Mouse (Mus musculus) neural tube, postnatal 0 days (tissue): ENCODE data around the gene Pkmyt1. TPM values are rescaled to one million over a fixed set of nuclear protein-coding genes. Genes with fewer than 3 reads are reported as not detected.

Experiments
- polyA plus RNA-seq: library from polyadenylated mRNA; unstranded; fragments of >200 nt; fragmentation: Nextera tagmentation; extraction: Ambion mirVana; gene quantifications from 2 replicates; pipeline ENCODE4 v1.2.1, GENCODE M21; 2015

Gene Pkmyt1
- 14.5 and 16.2 TPM in 2 replicates for polyA plus RNA-seq

DNA sequence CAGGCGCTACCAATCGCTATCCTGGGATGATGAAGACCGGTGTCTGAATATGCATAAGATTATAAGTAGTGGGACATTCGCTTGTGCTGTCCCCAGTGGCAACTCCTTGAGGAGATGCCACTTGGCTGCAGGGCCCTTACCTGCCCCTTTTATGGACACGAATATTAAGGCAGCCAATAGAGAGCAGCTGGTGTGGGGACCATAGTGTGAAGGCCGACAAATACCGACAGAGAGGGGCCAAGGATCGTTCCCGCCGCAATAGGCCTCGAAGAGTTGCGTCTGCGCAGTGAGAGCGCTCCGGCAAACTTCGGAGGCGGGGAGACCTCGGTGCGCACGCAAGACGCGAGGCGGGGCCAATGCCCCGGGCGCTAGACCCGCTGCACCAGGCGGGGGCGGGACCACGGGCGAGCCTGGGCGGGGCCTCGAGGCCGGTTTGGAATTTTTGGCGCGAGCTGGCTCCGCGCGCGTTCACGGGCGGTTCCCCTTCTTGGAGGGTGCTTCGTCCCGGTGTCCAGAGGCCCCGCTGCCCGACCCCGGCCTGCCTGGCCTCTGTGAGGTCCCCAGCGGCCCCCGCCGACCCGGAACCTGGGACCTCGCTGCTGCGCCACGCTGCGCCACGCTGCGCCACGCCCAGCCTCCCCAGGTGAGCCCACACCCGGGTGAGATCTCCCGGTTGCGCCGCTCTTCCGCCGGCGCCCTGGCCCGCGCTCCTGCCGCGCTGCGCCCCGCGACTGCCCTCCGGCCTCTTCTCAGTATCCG, at the start of gene Pkmyt1:
Gene Pkmyt1, plus strand, starts transcription at position 338 of the 759 bp plus-strand sequence.

GRCm38 (mm10) chr17:23677236-23677679, 48.9 kb upstream of the Pkmyt1 start, which contains the start of gene Tnfrsf12a:
Gene Tnfrsf12a, minus strand, starts transcription at chr17:23677468.

DNA sequence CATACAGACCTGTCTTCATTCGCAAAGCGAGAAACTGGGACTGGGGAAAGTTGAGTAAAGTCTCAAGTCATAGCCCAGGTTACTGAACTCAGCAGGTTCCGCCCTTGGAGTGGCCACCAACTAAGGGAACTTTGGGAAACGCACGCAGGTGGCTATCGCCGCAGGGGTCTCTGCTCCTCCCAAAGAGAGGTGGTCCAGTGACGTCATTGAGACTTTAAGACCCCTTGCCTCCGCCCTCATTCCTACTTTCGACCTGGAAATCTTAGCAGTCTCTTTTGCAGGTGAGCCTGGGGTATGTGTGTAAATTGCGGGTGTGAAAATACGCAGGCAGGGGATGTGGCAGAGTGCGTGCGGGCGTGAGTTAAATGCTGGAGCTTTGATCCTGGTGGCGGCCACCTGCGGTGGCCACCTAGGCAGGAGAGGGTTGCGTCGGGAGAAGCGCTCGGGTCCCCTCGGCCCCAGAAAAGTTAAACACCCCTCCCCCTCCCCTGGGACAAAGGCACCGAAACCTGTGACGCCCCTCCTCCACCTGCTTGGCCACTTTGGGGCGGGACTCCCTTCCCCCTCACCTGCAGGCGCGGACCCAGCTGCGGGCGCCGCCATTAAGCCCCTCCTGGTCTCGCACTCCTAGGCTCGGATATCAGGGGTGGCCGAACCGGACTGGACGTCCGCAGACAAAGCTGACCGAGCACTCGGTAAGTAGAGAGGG, 46.9 kb upstream of the Pkmyt1 start, which contains the start of gene Cldn6:
Gene Cldn6, plus strand, starts transcription at position 123 of the 709 bp plus-strand sequence.

GRCm38 (mm10) chr17:23683856-23684672, 42.1 kb upstream of the Pkmyt1 start, which contains the start of gene Cldn9:
Gene Cldn9, minus strand, starts transcription at chr17:23684026.

GRCm38 (mm10) chr17:23722376-23723125, 3.6 kb upstream of the Pkmyt1 start, which contains the start of gene 1520401A03Rik:
Gene 1520401A03Rik, minus strand, starts transcription at chr17:23722783.

DNA sequence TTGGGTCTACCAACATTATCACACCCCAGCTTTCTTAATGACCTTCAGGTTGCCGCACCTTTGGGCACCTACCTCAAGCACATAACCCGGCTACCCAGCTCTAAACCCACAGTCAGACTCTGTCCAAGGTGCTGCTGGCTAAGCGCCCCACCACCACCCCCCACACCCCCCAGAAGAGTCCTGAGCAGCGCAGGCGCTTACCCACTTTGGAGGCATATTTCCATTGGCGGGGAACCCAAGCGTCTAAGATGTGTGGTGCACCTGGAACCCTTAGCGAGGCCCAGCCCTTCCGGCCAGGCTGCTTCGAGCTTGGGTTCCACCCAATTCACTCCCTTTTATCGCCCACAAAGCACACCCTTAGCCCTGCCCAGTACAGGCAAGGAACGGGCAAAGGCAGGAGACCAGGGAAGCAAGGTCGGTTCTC, 14.5 kb downstream of the Pkmyt1 start, which contains the start of gene Paqr4:
Gene Paqr4, minus strand, starts transcription at position 270 of the 424 bp plus-strand sequence.

DNA sequence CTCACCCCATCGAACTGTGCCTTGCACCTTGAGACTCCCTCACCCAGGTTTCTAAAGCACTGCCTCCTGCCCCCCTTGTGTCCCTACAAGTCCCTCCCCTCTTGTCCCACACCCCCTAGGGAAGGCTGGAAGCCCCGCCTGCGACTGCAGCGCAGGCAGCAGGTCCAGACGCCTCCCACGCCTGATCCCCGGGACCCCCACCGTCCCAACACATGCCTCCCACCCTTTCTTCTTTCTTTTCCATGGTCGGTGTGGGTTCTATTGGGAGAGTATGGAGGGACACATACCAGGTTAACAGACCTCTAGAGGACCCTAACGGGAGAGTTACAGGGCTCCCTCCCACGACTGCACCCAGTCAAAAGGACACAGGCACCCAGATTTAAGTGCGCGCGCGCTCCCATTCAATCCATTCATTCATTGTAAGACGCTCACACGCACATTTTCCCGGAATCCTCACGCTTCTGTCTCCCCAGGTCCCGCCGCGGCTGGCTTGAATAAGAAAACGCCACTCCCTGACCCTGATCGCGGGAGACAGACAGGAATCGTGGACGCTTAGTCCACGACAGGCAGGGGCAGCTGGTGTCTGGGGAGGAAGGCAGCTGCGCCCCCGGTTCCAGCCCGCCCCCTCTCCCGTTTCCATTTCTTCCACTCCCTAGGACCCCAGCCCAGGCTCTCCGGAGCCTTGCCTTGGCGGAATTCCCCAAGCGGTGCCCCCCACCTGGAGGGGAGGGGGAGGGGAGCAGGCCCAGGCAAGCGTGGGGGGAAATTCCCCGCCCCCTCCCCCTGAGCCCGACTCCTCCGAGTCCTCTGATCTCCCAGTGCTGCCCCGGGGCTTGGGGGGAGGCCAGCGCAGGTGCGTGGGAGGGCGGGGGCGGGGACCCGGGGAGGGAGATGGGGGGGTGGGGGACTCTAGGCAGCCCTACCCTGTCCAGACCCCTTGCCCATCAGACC, 19.4 kb downstream of the Pkmyt1 start, which contains the start of gene Kremen2:
Gene Kremen2, minus strand, starts transcription at position 533 of the 951 bp plus-strand sequence.

GRCm38 (mm10) chr17:23771284-23772218, 45.4 kb downstream of the Pkmyt1 start, which contains the start of gene Flywch1:
Gene Flywch1, minus strand, starts transcription at chr17:23771602.

GRCm38 (mm10) chr17:23785561-23786471, 59.7 kb downstream of the Pkmyt1 start, which contains the start of gene Flywch2:
Gene Flywch2, minus strand, starts transcription at chr17:23786081.

Other genes starting within 250 kb of the Pkmyt1 start
- not detected in 2 replicates for gene Vmn2r117, start 246.6 kb upstream of the Pkmyt1 start, polyA plus RNA-seq
- gene Zfp213, start 162.1 kb upstream of the Pkmyt1 start, polyA plus RNA-seq, result 11.5 and 12.6 TPM in 2 replicates
- gene Zfp13, start 126.8 kb upstream of the Pkmyt1 start, polyA plus RNA-seq, result 20.7 and 22.4 TPM in 2 replicates
- not detected in 2 replicates for gene Zscan10, start 125.5 kb upstream of the Pkmyt1 start, polyA plus RNA-seq
- 1.4 and 1.7 TPM in 2 replicates for gene Mmp25, start 81.1 kb upstream of the Pkmyt1 start, polyA plus RNA-seq
- gene Bicdl2, start 65.8 kb upstream of the Pkmyt1 start, polyA plus RNA-seq, result 0.23 TPM in 2 replicates
- 207 and 248 TPM in 2 replicates for gene Hcfc1r1, start 52.7 kb upstream of the Pkmyt1 start, polyA plus RNA-seq
- gene Thoc6, start 52.5 kb upstream of the Pkmyt1 start, polyA plus RNA-seq, result 29.4 and 33.2 TPM in 2 replicates
- 14.4 and 18.7 TPM in 2 replicates for gene Tnfrsf12a, start 48.9 kb upstream of the Pkmyt1 start, polyA plus RNA-seq
- gene Cldn6, start 47.1 kb upstream of the Pkmyt1 start, polyA plus RNA-seq, result 0.23 and 0.35 TPM in 2 replicates
- 0.20 and 0.79 TPM in 2 replicates for gene Cldn9, start 42.3 kb upstream of the Pkmyt1 start, polyA plus RNA-seq
- gene 1520401A03Rik, start 3.6 kb upstream of the Pkmyt1 start, polyA plus RNA-seq, result 0.19 TPM in 1 of 2 replicates, not detected in the other
- gene Paqr4, start 14.5 kb downstream of the Pkmyt1 start, polyA plus RNA-seq, result 64.8 and 68.8 TPM in 2 replicates
- 1.2 and 1.6 TPM in 2 replicates for gene Kremen2, start 19.5 kb downstream of the Pkmyt1 start, polyA plus RNA-seq
- gene Flywch1, start 45.3 kb downstream of the Pkmyt1 start, polyA plus RNA-seq, result 162 and 181 TPM in 2 replicates
- 111 and 120 TPM in 2 replicates for gene Flywch2, start 59.7 kb downstream of the Pkmyt1 start, polyA plus RNA-seq
- gene Srrm2, start 64.2 kb downstream of the Pkmyt1 start, polyA plus RNA-seq, result 455 and 462 TPM in 2 replicates
- 1,482 and 1,529 TPM in 2 replicates for gene Elob, start 102.8 kb downstream of the Pkmyt1 start, polyA plus RNA-seq
- gene Prss33, start 109.7 kb downstream of the Pkmyt1 start, polyA plus RNA-seq, result not detected in 2 replicates
- 0.12 TPM in 1 of 2 replicates, not detected in the other for gene Prss32, start 117.5 kb downstream of the Pkmyt1 start, polyA plus RNA-seq
- gene Prss41, start 117.8 kb downstream of the Pkmyt1 start, polyA plus RNA-seq, result 0.86 and 1.6 TPM in 2 replicates
- not detected in 2 replicates for gene Prss21, start 141.7 kb downstream of the Pkmyt1 start, polyA plus RNA-seq
- not detected in 2 replicates for gene Dcpp1, start 154.5 kb downstream of the Pkmyt1 start, polyA plus RNA-seq
- not detected in 2 replicates for gene Dcpp2, start 154.5 kb downstream of the Pkmyt1 start, polyA plus RNA-seq
- not detected in 2 replicates for gene Dcpp3, start 191.1 kb downstream of the Pkmyt1 start, polyA plus RNA-seq
- not detected in 2 replicates for gene Sbp, start 215.3 kb downstream of the Pkmyt1 start, polyA plus RNA-seq
- gene Sbpl, start 228.9 kb downstream of the Pkmyt1 start, polyA plus RNA-seq, result not detected in 2 replicates